25 mouse cellular contexts compared by ENCODE assay signal in genomic region chr11:100385016-100385415, GRCm38 (mm10). TPM values are rescaled to one million over a fixed set of nuclear protein-coding genes. Genes with fewer than 3 reads are reported as not detected.
DNase-seq lines count a peak whose midpoint lies in the region; ATAC-seq and TF ChIP-seq lines count a peak whose summit lies in the region.
"Had no signal": no experiment of that assay in that cellular context is flagged by ENCODE, and none has a peak within 500 bp of the region (broad histone marks: within the 10 kb centered on the region; RNA-seq: fewer than 3 reads in every experiment).

No protein-coding gene starts in this region.

- 90% methylated on average over 3 of the region's 3 CpGs for WGBS in kidney, embryonic 15.5 days
- WGBS in hindbrain, embryonic 16.5 days = 95% methylated on average over 3 of the region's 3 CpGs

- peaks cover 47% of the 10 kb centered on the region for H3K4me1 ChIP-seq in kidney, embryonic 15.5 days
- peaks cover 16% of the 10 kb centered on the region for H3K4me1 ChIP-seq in ES-Bruce4 (ENCODE audit: control insufficient read depth, insufficient read depth, low read length)
- peaks cover 9% of the 10 kb centered on the region for H3K4me1 ChIP-seq in hindbrain, embryonic 16.5 days (ENCODE audit: control insufficient read depth, insufficient read depth, low read depth, low read length)

- H3K27me3 ChIP-seq in kidney, embryonic 15.5 days = no peaks in the 10 kb centered on the region
- no peaks in the 10 kb centered on the region for H3K27me3 ChIP-seq in ES-Bruce4 (ENCODE audit: control insufficient read depth, insufficient read depth, low read length, poor library complexity, severe bottlenecking)
- no peaks in the 10 kb centered on the region for H3K27me3 ChIP-seq in hindbrain, embryonic 16.5 days (replicated peaks; ENCODE audit: control insufficient read depth, insufficient read depth, low read length)
- H3K27me3 ChIP-seq: embryonic facial prominence, embryonic 15.5 days; hindbrain, embryonic 12.5 days had no signal

- DNase-seq in kidney, adult 11 months = no peak
- DNase-seq in R1 (ENCODE audit: low read depth, low spot score) = peak; percentile 74
- DNase-seq in embryo, embryonic 11 days = no peak
- DNase-seq in thymus, postnatal 25 days = no peak
- DNase-seq: adrenal gland, adult 2 months; adrenal gland, postnatal 25 days; cerebellum, adult 2 months; cerebellum, postnatal 10 days; gastrocnemius, postnatal 36 days; heart, adult 18-20 months; heart, postnatal 36 days; kidney, adult 18-20 months had no signal

- peaks cover 61% of the 10 kb centered on the region for H3K36me3 ChIP-seq in kidney, embryonic 15.5 days
- peaks cover 8% of the 10 kb centered on the region; the same call in 1 of the 2 replicates for H3K36me3 ChIP-seq in ES-Bruce4 (ENCODE audit: control insufficient read depth, insufficient read depth, low read length, poor library complexity, severe bottlenecking)
- peaks cover 35% of the 10 kb centered on the region for H3K36me3 ChIP-seq in hindbrain, embryonic 16.5 days (ENCODE audit: control insufficient read depth, insufficient read depth, low read length)

- no peak for TF ChIP-seq POLR2A in ES-Bruce4 (IDR thresholded peaks at IDR 0.05; ENCODE audit: insufficient read depth, low read length)

- no peak for ATAC-seq in kidney, embryonic 15.5 days (replicated peaks; ENCODE audit: low FRiP score)
- no peak for ATAC-seq in hindbrain, embryonic 16.5 days
- ATAC-seq: CD4-positive, CD25-positive, alpha-beta regulatory T cell, adult 4 months; forebrain, embryonic 14.5 days; hindbrain, postnatal 0 days had no signal

- H3K27ac ChIP-seq in kidney, embryonic 15.5 days = peak overlapping the region; percentile 89; the same call in 1 of the 2 replicates
- H3K27ac ChIP-seq in ES-Bruce4 (ENCODE audit: insufficient read depth, low read length) = peak overlapping the region; percentile 83
- no peak overlapping the region for H3K27ac ChIP-seq in hindbrain, embryonic 16.5 days (ENCODE audit: low read depth, low read length)
- H3K27ac ChIP-seq: forebrain, embryonic 10.5 days; hindbrain, embryonic 12.5 days; hindbrain, postnatal 0 days had no signal

- H3K9me3 ChIP-seq in kidney, embryonic 15.5 days (replicated peaks) = no peaks in the 10 kb centered on the region
- H3K9me3 ChIP-seq in ES-Bruce4 (replicated peaks; ENCODE audit: control insufficient read depth, insufficient read depth, low read length, poor library complexity, severe bottlenecking) = no peaks in the 10 kb centered on the region
- H3K9me3 ChIP-seq in hindbrain, embryonic 16.5 days (ENCODE audit: control insufficient read depth, low read length) = no peaks in the 10 kb centered on the region
- H3K9me3 ChIP-seq: embryonic facial prominence, embryonic 15.5 days; forebrain, embryonic 10.5 days; hindbrain, embryonic 12.5 days had no signal

- TF ChIP-seq EP300 in ES-Bruce4 (IDR thresholded peaks at IDR 0.05; ENCODE audit: insufficient read depth, low read depth, low read length) = no peak

- H3K4me2 ChIP-seq in kidney, embryonic 15.5 days = no peak overlapping the region
- H3K4me2 ChIP-seq in hindbrain, embryonic 16.5 days (ENCODE audit: low read length) = no peak overlapping the region
- H3K4me2 ChIP-seq: embryonic facial prominence, embryonic 15.5 days; heart, embryonic 11.5 days; hindbrain, embryonic 12.5 days had no signal

- H3K9ac ChIP-seq in kidney, embryonic 15.5 days = no peak overlapping the region
- H3K9ac ChIP-seq in ES-Bruce4 (ENCODE audit: low read depth, poor library complexity, severe bottlenecking) = no peak overlapping the region
- H3K9ac ChIP-seq in hindbrain, embryonic 16.5 days (ENCODE audit: low read depth, low read length) = no peak overlapping the region
- H3K9ac ChIP-seq: embryonic facial prominence, embryonic 15.5 days; hindbrain, embryonic 12.5 days had no signal

- no peak for TF ChIP-seq CTCF in ES-Bruce4 (IDR thresholded peaks at IDR 0.05; ENCODE audit: low read depth, low read length)

- H3K4me3 ChIP-seq in kidney, embryonic 15.5 days (replicated peaks) = no peak overlapping the region
- no peak overlapping the region for H3K4me3 ChIP-seq in ES-Bruce4 (ENCODE audit: low read depth, low read length)
- no peak overlapping the region for H3K4me3 ChIP-seq in hindbrain, embryonic 16.5 days (ENCODE audit: low read length)
- H3K4me3 ChIP-seq: embryonic facial prominence, embryonic 15.5 days; erythroblast, embryonic 14.5 days; forebrain, embryonic 10.5 days; hindbrain, embryonic 12.5 days had no signal

RNA-seq across cellular contexts. Expression of gene Jup, which starts 12.5 kb away (rescaled TPM):
- 107 and 121 TPM in 2 replicates for polyA plus RNA-seq in kidney, embryonic 15.5 days (2015; fragmentation: Nextera tagmentation; extraction: Ambion mirVana)
- polyA plus RNA-seq in ES-Bruce4 (2011; ENCODE audit: insufficient read depth, insufficient read length, low read depth, missing spikeins) = 166 and 171 TPM in 2 replicates
- 68.8 and 77.7 TPM in 2 replicates for polyA plus RNA-seq in hindbrain, embryonic 16.5 days (2015; fragmentation: Nextera tagmentation; extraction: Ambion mirVana)

RNA-seq across cellular contexts. Expression of gene Hap1, which starts 29.1 kb away (rescaled TPM):
- polyA plus RNA-seq in kidney, embryonic 15.5 days (2015; fragmentation: Nextera tagmentation; extraction: Ambion mirVana) = 15.0 and 19.6 TPM in 2 replicates
- polyA plus RNA-seq in ES-Bruce4 (2011; ENCODE audit: insufficient read depth, insufficient read length, low read depth, missing spikeins) = 12.7 and 13.6 TPM in 2 replicates
- polyA plus RNA-seq in hindbrain, embryonic 16.5 days (2015; fragmentation: Nextera tagmentation; extraction: Ambion mirVana) = 316 and 333 TPM in 2 replicates

RNA-seq across cellular contexts. Expression of gene P3h4, which starts 29.6 kb away (rescaled TPM):
- polyA plus RNA-seq in kidney, embryonic 15.5 days (2015; fragmentation: Nextera tagmentation; extraction: Ambion mirVana) = 59.0 and 67.2 TPM in 2 replicates
- polyA plus RNA-seq in ES-Bruce4 (2011; ENCODE audit: insufficient read depth, insufficient read length, low read depth, missing spikeins) = 13.3 and 16.8 TPM in 2 replicates
- polyA plus RNA-seq in hindbrain, embryonic 16.5 days (2015; fragmentation: Nextera tagmentation; extraction: Ambion mirVana) = 21.5 and 25.5 TPM in 2 replicates
- polyA plus RNA-seq: CD4-positive, CD25-positive, alpha-beta regulatory T cell, adult 4 months; erythroblast, embryonic 14.5 days had no signal

RNA-seq across cellular contexts. Expression of gene Fkbp10, which starts 30.5 kb away (rescaled TPM):
- 130 and 139 TPM in 2 replicates for polyA plus RNA-seq in kidney, embryonic 15.5 days (2015; fragmentation: Nextera tagmentation; extraction: Ambion mirVana)
- polyA plus RNA-seq in ES-Bruce4 (2011; ENCODE audit: insufficient read depth, insufficient read length, low read depth, missing spikeins) = 22.5 and 24.3 TPM in 2 replicates
- 29.2 and 33.1 TPM in 2 replicates for polyA plus RNA-seq in hindbrain, embryonic 16.5 days (2015; fragmentation: Nextera tagmentation; extraction: Ambion mirVana)
- polyA plus RNA-seq: CD4-positive, CD25-positive, alpha-beta regulatory T cell, adult 4 months had no signal

RNA-seq across cellular contexts. Expression of gene Gast, which starts 50.8 kb away (rescaled TPM):
- not detected in 2 replicates for polyA plus RNA-seq in kidney, embryonic 15.5 days (2015; fragmentation: Nextera tagmentation; extraction: Ambion mirVana)
- not detected in 2 replicates for polyA plus RNA-seq in ES-Bruce4 (2011; ENCODE audit: insufficient read depth, insufficient read length, low read depth, missing spikeins)
- 0.52 TPM in 1 of 2 replicates, not detected in the other for polyA plus RNA-seq in hindbrain, embryonic 16.5 days (2015; fragmentation: Nextera tagmentation; extraction: Ambion mirVana)
- polyA plus RNA-seq: adrenal gland, adult 2 months; CD4-positive, CD25-positive, alpha-beta regulatory T cell, adult 4 months; cerebellum, adult 2 months; embryonic facial prominence, embryonic 11.5 days; forebrain, embryonic 10.5 days; heart, embryonic 11.5 days; heart, postnatal 0 days had no signal

Comparison
In these comparisons a context has a peak if more than half of its experiments do, and no peak if none do; other contexts are left out.
1. RNA of gene Hap1, which starts 29.1 kb away (polyA plus RNA-seq): 316 to 333 TPM in hindbrain, embryonic 16.5 days; 15.0 to 19.6 TPM in kidney, embryonic 15.5 days and 12.7 to 13.6 TPM in ES-Bruce4; every median in the first group is over 10 times any median in the second.